Mouse (Mus musculus) forebrain, embryonic 11.5 days (tissue): ENCODE results near the gene Hist2h2be. TPM values are rescaled to one million over a fixed set of nuclear protein-coding genes. Genes with fewer than 3 reads are reported as not detected.
"Not testable (repeated sequence)": the region's sequence is repeated elsewhere in the genome, so short reads cannot be mapped to it uniquely, and the experiment has no call there.

Source experiments
- ATAC-seq: fragments of 200-750 bp; cut with Nextera tagmentation; replicated peaks from 2 replicates; pipeline ENCODE4 v1.8.0; 2017; ENCODE audit warnings: moderate TSS enrichment; ENCODE audit not compliant: low FRiP score
- DNase-seq: peaks from one replicate; pipeline ENCODE4 v3.0.0-alpha.2; 2017; ENCODE audit warnings: low spot score
- H3K27ac ChIP-seq: fragments of 300-500 bp; sonication (generic); 2 replicates; pipeline ENCODE4 v1.5.1; 2014; ENCODE audit warnings: low read depth, low read length
- H3K27me3 ChIP-seq: fragments of 300-500 bp; sonication (generic); 2 replicates; pipeline ENCODE4 v1.6.1; 2014; ENCODE audit warnings: mild to moderate bottlenecking, low read length, mixed read lengths; ENCODE audit not compliant: control insufficient read depth, insufficient read depth
- H3K36me3 ChIP-seq: fragments of 300-500 bp; sonication (generic); 2 replicates; pipeline ENCODE4 v1.6.1; 2014; ENCODE audit warnings: mild to moderate bottlenecking, low read length, moderate library complexity, mixed read lengths; ENCODE audit not compliant: control insufficient read depth, insufficient read depth
- H3K4me1 ChIP-seq: fragments of 300-500 bp; sonication (generic); replicated peaks from 2 replicates; pipeline ENCODE4 v1.6.1; 2014; ENCODE audit warnings: low read length, mixed read lengths; ENCODE audit not compliant: control insufficient read depth, insufficient read depth
- H3K4me2 ChIP-seq: fragments of 300-500 bp; sonication (generic); 2 replicates; pipeline ENCODE4 v1.6.1; 2014; ENCODE audit warnings: low read depth, mild to moderate bottlenecking, low read length, moderate library complexity, mixed read lengths; ENCODE audit not compliant: severe bottlenecking
- H3K4me3 ChIP-seq: fragments of 300-500 bp; sonication (generic); 2 replicates; pipeline ENCODE4 v1.5.1; 2014; ENCODE audit warnings: low read depth, low read length
- H3K9ac ChIP-seq: fragments of 300-500 bp; sonication (generic); 2 replicates; pipeline ENCODE4 v1.6.1; 2014; ENCODE audit warnings: low read length
- H3K9me3 ChIP-seq: fragments of 300-500 bp; sonication (generic); 2 replicates; pipeline ENCODE4 v1.6.1; 2016; ENCODE audit warnings: low read length, mixed read lengths; ENCODE audit not compliant: control insufficient read depth
- WGBS: fragments of 180-500 bp; shearing (Covaris S2); extraction: QIAGEN DNeasy Blood & Tissue Kit; methylation state at CpG from one replicate; pipeline ENCODE4 v1.1.7; 2014; 5-methylcytosine and 5-hydroxymethylcytosine counted together
- polyA plus RNA-seq: library from polyadenylated mRNA; unstranded; fragments of >200 nt; fragmentation: Nextera tagmentation; extraction: Ambion mirVana; gene quantifications from 2 replicates; pipeline ENCODE4 v1.2.1, GENCODE M21; 2014

Hist2h2be gene
- polyA plus RNA-seq, 1 experiment from 2014 or later, result 15.8 TPM

DNA sequence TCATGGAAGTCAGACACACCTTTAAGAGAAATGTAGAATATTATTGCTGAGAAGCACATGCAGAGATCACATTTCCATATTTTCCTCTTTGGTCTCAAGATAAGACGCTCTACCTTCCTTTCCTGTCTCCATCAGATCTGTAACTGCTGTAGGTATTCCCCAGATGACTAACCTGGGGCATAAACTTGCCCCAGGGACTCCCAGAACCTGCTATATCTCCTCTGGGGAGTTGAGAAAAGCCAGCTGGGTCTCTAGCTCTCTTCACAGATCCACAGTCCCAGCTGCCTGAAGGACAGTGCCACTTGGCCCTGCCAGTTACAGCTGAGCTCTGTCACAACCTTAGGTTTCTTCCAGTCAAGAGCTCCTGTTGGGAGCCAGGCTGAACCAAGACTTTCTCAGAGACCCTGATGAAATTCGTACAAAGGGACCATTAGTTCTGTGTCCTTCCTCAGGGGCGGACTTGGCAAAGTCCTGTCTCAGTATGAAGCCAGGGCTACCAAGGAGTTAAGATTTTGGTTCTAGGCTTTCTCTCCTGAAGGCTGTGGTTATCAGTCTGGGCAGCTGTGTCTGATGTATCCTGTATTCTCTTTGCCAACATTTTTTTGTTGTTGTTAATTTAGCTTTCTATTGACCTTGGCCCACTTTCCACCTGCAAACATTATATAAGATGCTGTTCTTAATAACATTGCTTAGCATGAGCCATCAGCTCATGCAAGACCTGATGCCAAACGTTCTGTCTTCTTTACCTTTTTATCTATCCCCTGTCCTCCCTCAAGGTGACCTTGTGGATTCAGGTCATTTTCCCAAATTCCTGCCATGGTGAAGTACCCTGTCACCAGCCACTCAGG is 10.2 kb downstream of the Hist2h2be start:
- H3K4me3 ChIP-seq, result no peak overlapping the region
- H3K9me3 ChIP-seq, result no peaks in the 10 kb centered on the region
- H3K27me3 ChIP-seq, result no peaks in the 10 kb centered on the region
- H3K36me3 ChIP-seq, result no peaks in the 10 kb centered on the region
- ATAC-seq, result no peak
- 0 out of 2 replicates have a peak, but pooled peaks cover 2% of the 10 kb centered on the region for H3K4me1 ChIP-seq
- H3K9ac ChIP-seq, result no peak overlapping the region
- WGBS, result 72% methylated on average over 4 of the region's 4 CpGs
- H3K27ac ChIP-seq, result no peak overlapping the region
- no peak for DNase-seq
- H3K4me2 ChIP-seq, result no peak overlapping the region

DNA sequence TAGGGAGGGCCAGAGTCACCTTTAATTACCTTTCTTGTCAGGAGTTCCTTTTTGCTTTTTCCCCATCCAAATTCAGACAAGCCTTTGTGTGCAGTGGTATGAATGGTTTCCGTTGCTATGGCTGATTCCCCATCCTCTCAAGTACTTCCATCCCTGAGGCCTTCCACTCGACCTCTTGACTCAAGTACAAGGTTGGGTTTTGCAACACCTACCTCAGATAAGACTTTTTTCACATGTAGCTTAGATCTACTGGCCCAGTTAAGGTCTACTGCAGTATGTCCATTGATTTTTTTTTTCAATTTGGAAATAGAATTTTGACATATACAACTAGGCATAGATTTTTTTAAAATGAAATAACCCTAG is 10.8 kb downstream of the Hist2h2be start:
- no peak overlapping the region for H3K4me3 ChIP-seq
- no peaks in the 10 kb centered on the region for H3K27me3 ChIP-seq
- no peak overlapping the region for H3K4me2 ChIP-seq
- DNase-seq (no peak), ATAC-seq (no peak)
- no peak overlapping the region for H3K9ac ChIP-seq
- H3K4me1 ChIP-seq, result 0 out of 2 replicates have a peak, but pooled peaks cover 2% of the 10 kb centered on the region
- H3K36me3 ChIP-seq, result no peaks in the 10 kb centered on the region
- no peak overlapping the region for H3K27ac ChIP-seq
- H3K9me3 ChIP-seq, result no peaks in the 10 kb centered on the region
- 69% methylated on average over 2 of the region's 2 CpGs for WGBS

DNA sequence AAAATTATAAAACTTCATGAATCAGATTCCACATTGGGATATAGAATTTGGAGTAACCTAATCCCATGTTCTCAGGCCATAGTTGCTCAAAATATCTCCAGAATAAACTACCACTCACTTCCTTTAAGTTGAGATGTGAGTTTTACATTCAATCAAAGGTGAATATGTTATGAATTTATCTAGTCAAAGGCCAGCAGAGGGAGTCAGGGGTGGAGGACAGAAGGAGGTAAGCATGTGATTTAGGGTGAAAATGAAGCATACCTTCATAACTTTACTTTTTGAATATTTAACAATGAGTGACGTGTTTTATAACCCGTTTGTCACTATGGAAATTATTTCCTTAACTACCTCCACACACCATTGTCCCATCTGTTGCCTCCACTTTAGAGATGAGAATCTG is 14.0 kb downstream of the Hist2h2be start:
- Histone ChIP-seq H3K27ac (no peak overlapping the region), H3K4me2 (no peak overlapping the region), H3K4me3 (no peak overlapping the region), H3K4me1 (no peaks in the 10 kb centered on the region), H3K9ac (no peak overlapping the region), H3K9me3 (no peaks in the 10 kb centered on the region), H3K27me3 (no peaks in the 10 kb centered on the region), H3K36me3 (no peaks in the 10 kb centered on the region)
- no peak for ATAC-seq
- WGBS, result 92% methylated on average over 2 of the region's 2 CpGs
- no peak for DNase-seq

DNA sequence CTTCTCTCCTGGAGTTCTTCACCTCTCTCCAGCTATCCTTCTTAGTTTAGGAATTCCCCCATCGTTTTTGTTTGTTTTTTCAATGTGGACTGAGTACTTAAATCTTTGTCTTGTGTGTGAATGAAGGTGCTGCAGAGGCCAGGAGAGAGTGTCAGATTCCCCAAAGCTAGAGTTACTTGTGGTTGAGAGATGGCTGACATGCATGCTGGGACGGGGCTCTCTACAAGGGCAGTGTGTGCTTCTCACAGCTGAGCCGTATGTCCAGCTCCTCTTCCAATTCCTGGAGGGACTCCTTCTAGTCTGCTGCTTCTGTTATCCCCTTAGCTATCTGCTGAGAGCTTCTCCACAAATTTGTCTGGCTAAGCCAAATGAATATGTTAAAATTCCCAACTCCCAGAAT is 14.9 kb downstream of the Hist2h2be start:
- Histone ChIP-seq H3K9ac (no peak overlapping the region), H3K9me3 (no peaks in the 10 kb centered on the region), H3K4me1 (no peaks in the 10 kb centered on the region), H3K27me3 (no peaks in the 10 kb centered on the region), H3K27ac (no peak overlapping the region), H3K36me3 (no peaks in the 10 kb centered on the region), H3K4me3 (no peak overlapping the region), H3K4me2 (no peak overlapping the region)
- DNase-seq (no peak), ATAC-seq (no peak)
- 71% methylated on average over 3 of the region's 3 CpGs for WGBS

DNA sequence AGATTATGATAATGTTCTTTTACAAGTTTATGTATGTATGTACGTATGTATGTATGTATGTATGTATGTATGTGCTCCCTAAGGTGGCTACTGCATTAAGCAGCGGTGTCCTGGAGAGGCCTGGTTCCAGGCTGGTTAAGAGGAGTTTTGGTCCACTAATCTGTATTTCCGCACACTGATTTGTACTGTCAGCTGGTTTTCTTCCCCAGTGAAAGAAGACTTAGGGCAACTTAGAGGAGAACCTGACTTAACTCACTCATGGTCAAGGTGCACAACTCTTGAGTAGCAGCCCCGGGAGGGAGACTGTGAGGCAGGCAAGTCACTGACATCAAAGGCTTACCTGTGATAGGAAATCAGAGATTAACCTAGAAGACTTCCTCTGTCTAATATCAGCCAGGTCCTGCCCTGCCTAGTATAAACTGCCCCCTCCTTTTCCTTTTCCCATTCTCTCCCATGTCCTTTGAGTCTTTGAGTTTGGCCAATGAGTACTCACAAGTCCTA is 16.0 kb downstream of the Hist2h2be start:
- H3K27me3 ChIP-seq, result no peaks in the 10 kb centered on the region
- ATAC-seq (no peak), DNase-seq (no peak)
- H3K9me3 ChIP-seq, result no peaks in the 10 kb centered on the region
- no peak overlapping the region for H3K27ac ChIP-seq
- WGBS, result 89% methylated on average over 4 of the region's 4 CpGs
- H3K4me3 ChIP-seq, result peak overlapping the region; percentile 33
- no peaks in the 10 kb centered on the region for H3K36me3 ChIP-seq
- H3K9ac ChIP-seq, result peak overlapping the region; percentile 65
- peak overlapping the region; percentile 55 for H3K4me2 ChIP-seq
- 0 out of 2 replicates have a peak, but pooled peaks cover 2% of the 10 kb centered on the region for H3K4me1 ChIP-seq

DNA sequence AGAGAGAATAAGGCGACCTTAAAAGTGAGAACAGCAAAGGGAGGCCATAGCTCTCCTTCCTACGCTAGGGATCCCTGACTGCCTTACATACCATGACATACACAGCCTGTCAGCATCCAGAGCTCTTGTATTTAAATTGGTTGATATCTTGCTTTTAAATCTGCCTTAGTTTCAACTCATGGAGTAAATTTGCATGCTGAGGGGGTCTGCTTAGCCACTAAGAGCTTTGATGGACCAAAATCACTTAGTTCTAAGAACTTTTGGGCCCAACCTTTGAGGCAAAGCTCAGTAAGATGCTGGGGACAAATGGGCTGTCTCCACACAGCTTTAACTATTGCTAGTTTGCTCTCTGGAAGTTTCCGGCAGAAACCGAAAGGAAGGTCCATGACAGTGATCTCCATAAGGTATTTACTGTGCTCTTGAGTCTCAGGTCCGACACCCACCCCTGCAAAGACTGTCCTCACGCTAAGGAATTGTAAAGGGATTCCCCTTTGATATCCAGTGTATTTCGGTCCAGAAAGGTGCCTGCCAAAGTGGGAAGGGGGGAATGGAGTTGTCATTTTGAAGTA is 16.5 kb downstream of the Hist2h2be start:
- ATAC-seq, result no peak
- Histone ChIP-seq H3K36me3 (no peaks in the 10 kb centered on the region), H3K9me3 (no peaks in the 10 kb centered on the region), H3K9ac (peak overlapping the region; percentile 65), H3K4me1 (0 out of 2 replicates have a peak, but pooled peaks cover 2% of the 10 kb centered on the region), H3K4me3 (peak overlapping the region; percentile 33), H3K27me3 (no peaks in the 10 kb centered on the region), H3K27ac (peak overlapping the region; percentile 75), H3K4me2 (peak overlapping the region; percentile 55)
- DNase-seq, result peak; percentile 59
- 27% methylated on average over 7 of the region's 7 CpGs for WGBS

DNA sequence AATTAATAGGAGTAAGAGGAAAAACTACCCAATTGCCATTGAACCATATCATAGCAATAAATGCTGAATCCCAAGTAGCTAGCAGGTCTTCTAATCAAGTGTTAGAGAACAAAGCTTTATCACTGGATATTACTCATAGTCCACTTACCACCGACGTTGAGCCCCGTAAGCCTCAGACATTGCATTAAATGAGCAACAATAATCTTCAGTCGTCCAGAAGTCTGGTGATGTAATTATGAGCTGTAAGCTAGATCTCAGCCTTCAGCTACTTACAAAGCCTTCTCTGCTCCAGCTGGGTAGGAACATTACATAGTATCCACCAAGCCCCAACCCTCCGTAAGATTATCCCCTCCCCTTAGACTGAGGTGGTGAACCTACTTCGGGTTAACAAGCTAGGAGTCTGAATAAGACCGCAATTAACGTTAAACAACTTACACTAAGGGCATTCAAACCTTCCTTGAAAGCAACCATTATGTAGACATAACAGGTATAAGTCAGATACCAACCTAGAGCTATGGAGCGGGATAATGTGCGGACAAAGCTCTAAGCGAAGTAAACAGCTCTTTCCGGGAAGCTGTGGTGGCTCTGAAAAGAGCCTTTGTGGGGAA is 17.1 kb downstream of the Hist2h2be start:
- Histone ChIP-seq H3K9me3 (no peaks in the 10 kb centered on the region), H3K4me2 (peak overlapping the region; percentile 55), H3K9ac (peak overlapping the region; percentile 65), H3K27me3 (no peaks in the 10 kb centered on the region), H3K27ac (peak overlapping the region; percentile 75), H3K4me3 (peak overlapping the region; percentile 33), H3K4me1 (0 out of 2 replicates have a peak, but pooled peaks cover 2% of the 10 kb centered on the region), H3K36me3 (no peaks in the 10 kb centered on the region)
- DNase-seq (no peak), ATAC-seq (no peak)
- WGBS, result under 1% methylated on average over 12 of the region's 12 CpGs

DNA sequence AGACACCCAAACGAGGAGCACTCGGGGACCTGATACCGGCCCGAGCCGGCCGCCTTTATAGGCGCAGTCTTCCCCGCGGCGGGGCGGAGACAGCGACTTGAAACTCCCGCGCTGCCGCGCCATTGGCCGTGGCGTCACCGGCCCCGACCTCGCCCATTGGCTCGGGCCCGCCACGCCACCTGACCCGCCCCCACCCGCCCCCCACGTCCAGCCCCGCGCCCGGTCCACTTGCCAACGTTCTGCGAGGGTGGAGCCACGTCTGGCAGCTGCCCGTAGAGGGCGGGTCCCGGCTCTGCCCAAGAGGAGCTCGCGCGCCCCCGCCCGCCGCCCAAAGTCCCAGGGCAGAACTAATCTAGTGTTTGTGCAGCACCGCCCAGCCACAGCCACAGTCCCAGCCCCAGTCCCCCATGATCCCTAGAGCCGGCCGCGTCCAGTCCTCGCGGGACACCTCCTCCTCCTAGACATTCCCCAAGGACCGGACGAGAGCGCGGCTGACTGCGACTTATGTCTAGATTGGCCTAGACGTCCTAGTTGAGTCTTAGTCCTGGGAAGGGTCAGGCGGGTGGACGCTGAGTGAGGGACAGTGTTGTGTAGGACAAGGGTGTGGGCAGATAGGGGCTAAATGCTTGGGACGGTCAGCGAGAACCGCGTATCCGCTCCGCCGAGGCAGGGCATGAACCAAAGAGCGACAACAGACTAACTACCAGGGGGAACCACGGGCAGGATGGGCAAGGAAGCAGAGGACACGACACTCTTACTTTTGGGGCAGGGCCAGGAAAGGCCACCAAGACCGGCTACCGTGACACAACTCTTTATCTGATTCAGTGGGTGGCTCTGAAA is 18.3 kb downstream of the Hist2h2be start, which contains the start of gene Hist2h3c2:
Gene Hist2h3c2 (minus strand): TSS at position 174 of the 840 bp plus-strand sequence.
- 0% methylated on average over 10 of the region's 68 CpGs for WGBS
- Histone ChIP-seq H3K4me2 (peak within 1 kb of the TSS; percentile 55), H3K4me3 (peak within 1 kb of the TSS; percentile 33), H3K9ac (peak within 1 kb of the TSS; percentile 65), H3K27ac (peak within 1 kb of the TSS; percentile 75)
- not testable (repeated sequence) for DNase-seq, H3K27me3 ChIP-seq, H3K4me1 ChIP-seq, H3K9me3 ChIP-seq, H3K36me3 ChIP-seq
- peak; percentile 93 for ATAC-seq
